Mouse (Mus musculus): ENCODE data around the gene Plxnb1.
A peak's percentile ranks its signal among the peaks of the same experiment; 100 is the strongest.
"Not testable (repeated sequence)": the region's sequence is repeated elsewhere in the genome, so short reads cannot be mapped to it uniquely, and the experiment has no call there.

Plxnb1 gene

DNA sequence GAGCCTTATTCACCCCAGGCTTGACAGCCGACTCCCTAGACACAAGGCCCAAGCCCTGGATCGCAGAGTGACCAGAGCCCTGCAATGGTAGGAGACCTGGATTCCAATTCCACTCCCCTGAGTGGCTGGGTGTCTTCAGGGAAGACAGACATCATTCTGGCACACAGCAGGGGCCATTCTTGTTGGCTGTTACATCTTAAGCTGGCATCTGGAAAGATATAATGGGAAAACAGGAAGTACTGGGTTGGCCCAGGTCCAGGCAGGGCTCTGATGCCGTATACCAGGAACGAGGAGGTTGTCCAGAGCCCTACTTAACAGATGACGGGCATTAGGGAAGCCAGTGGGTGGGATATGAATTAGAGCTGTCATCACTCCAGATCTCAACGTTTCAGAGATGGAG lies 28.1 kb downstream of the Plxnb1 start:
- peaks cover 12% of the 10 kb centered on the region for H3K36me3 ChIP-seq (ENCODE audit: insufficient read depth, low read length)
- peaks cover 25% of the 10 kb centered on the region for H3K4me1 ChIP-seq (replicated peaks; ENCODE audit: low read depth, low read length)
- TF ChIP-seq NANOG (IDR thresholded peaks at IDR 0.05; ENCODE audit: borderline replicate concordance, low read length) (no peak), CTCF (conservative IDR thresholded peaks at IDR 0.05; ENCODE audit: low read length) (no peak), POU5F1 (IDR thresholded peaks at IDR 0.05; ENCODE audit: borderline replicate concordance, low read length) (no peak)
- H3K9me3 ChIP-seq (ENCODE audit: low read length): no peaks in the 10 kb centered on the region
- H3K4me3 ChIP-seq (replicated peaks; ENCODE audit: low read length): no peak overlapping the region
- H3K27me3 ChIP-seq (ENCODE audit: insufficient read depth, low read length): no peaks in the 10 kb centered on the region

DNA sequence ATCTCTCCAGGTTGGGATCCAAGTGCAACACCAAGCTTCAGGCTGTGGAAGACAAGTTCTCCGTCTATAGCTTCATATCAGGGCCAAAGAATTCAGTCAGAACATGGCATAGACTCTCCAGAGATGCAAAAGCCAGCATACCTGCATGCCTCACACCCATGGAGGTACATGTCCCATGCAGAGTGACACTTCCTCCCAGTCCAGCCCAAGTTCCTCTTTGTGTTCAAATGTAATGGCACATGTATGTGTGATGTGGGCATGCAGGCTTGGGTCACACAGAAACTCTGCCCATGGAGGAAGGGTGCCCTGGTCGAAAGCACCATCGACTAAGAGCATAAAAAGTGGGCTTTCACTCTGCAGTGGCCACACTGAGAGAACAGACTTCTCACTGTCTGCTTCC lies 29.0 kb downstream of the Plxnb1 start:
- H3K36me3 ChIP-seq (ENCODE audit: insufficient read depth, low read length): peaks cover 3% of the 10 kb centered on the region
- no peaks in the 10 kb centered on the region for H3K9me3 ChIP-seq (ENCODE audit: low read length)
- peaks cover 17% of the 10 kb centered on the region for H3K4me1 ChIP-seq (replicated peaks; ENCODE audit: low read depth, low read length)
- no peaks in the 10 kb centered on the region for H3K27me3 ChIP-seq (ENCODE audit: insufficient read depth, low read length)
- H3K4me3 ChIP-seq (replicated peaks; ENCODE audit: low read length): no peak overlapping the region
- TF ChIP-seq POU5F1 (IDR thresholded peaks at IDR 0.05; ENCODE audit: borderline replicate concordance, low read length) (no peak), NANOG (IDR thresholded peaks at IDR 0.05; ENCODE audit: borderline replicate concordance, low read length) (no peak), CTCF (conservative IDR thresholded peaks at IDR 0.05; ENCODE audit: low read length) (no peak)

GRCm38 (mm10) chr9:109125043-109125442 lies 29.9 kb downstream of the Plxnb1 start:
- Histone ChIP-seq H3K9me3 (ENCODE audit: low read length) (peaks cover 7% of the 10 kb centered on the region), H3K4me1 (replicated peaks; ENCODE audit: low read depth, low read length) (peaks cover 8% of the 10 kb centered on the region; the same call in 1 of the 2 replicates), H3K36me3 (ENCODE audit: insufficient read depth, low read length) (no peaks in the 10 kb centered on the region), H3K4me3 (replicated peaks; ENCODE audit: low read length) (no peak overlapping the region), H3K27me3 (ENCODE audit: insufficient read depth, low read length) (no peaks in the 10 kb centered on the region)
- no peak for TF ChIP-seq POU5F1 (IDR thresholded peaks at IDR 0.05; ENCODE audit: borderline replicate concordance, low read length)
- TF ChIP-seq CTCF (conservative IDR thresholded peaks at IDR 0.05; ENCODE audit: low read length): no peak
- no peak for TF ChIP-seq NANOG (IDR thresholded peaks at IDR 0.05; ENCODE audit: borderline replicate concordance, low read length)

- no peak overlapping the region for H3K4me3 ChIP-seq (replicated peaks; ENCODE audit: low read length)
These were observed 30.3 kb downstream of the Plxnb1 start for GRCm38 (mm10) chr9:109125481-109125880.

DNA sequence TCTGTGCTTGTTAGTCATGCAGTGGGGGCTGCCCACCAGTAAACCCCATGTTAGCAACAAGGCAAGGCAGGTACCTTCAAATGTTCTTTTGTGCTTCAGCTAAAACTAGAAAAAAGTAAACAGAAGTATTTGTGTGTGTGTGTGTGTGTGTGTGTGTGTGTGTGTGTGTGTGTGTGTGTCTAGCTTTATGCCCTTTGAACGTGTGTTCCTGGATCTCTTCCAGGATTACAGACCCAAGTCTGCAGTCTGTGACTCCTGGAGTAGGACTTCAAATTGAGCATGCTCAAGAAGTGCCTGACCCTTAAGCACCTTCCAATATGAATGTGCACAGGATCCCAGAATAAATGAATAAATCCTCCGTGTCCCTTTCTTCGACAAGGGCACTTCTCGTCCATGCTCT lies 31.9 kb downstream of the Plxnb1 start:
- no peaks in the 10 kb centered on the region for H3K27me3 ChIP-seq (ENCODE audit: insufficient read depth, low read length)
- no peaks in the 10 kb centered on the region for H3K4me1 ChIP-seq (replicated peaks; ENCODE audit: low read depth, low read length)
- no peaks in the 10 kb centered on the region for H3K36me3 ChIP-seq (ENCODE audit: insufficient read depth, low read length)
- H3K4me3 ChIP-seq (replicated peaks; ENCODE audit: low read length): no peak overlapping the region
- TF ChIP-seq POU5F1 (IDR thresholded peaks at IDR 0.05; ENCODE audit: borderline replicate concordance, low read length): no peak
- TF ChIP-seq NANOG (IDR thresholded peaks at IDR 0.05; ENCODE audit: borderline replicate concordance, low read length): no peak
- TF ChIP-seq CTCF (conservative IDR thresholded peaks at IDR 0.05; ENCODE audit: low read length): no peak
- H3K9me3 ChIP-seq (ENCODE audit: low read length): peaks cover 13% of the 10 kb centered on the region

More at GRCm38 (mm10) chr9:109125481-109125880, 30.3 kb downstream of the Plxnb1 start:
- no peaks in the 10 kb centered on the region for H3K36me3 ChIP-seq (ENCODE audit: insufficient read depth, low read length)
- peaks cover 8% of the 10 kb centered on the region; the same call in 1 of the 2 replicates for H3K4me1 ChIP-seq (replicated peaks; ENCODE audit: low read depth, low read length)
- no peak for TF ChIP-seq CTCF (conservative IDR thresholded peaks at IDR 0.05; ENCODE audit: low read length)
- no peak for TF ChIP-seq NANOG (IDR thresholded peaks at IDR 0.05; ENCODE audit: borderline replicate concordance, low read length)
- no peak for TF ChIP-seq POU5F1 (IDR thresholded peaks at IDR 0.05; ENCODE audit: borderline replicate concordance, low read length)
- H3K27me3 ChIP-seq (ENCODE audit: insufficient read depth, low read length): no peaks in the 10 kb centered on the region
- peaks cover 9% of the 10 kb centered on the region for H3K9me3 ChIP-seq (ENCODE audit: low read length)

GRCm38 (mm10) chr9:109128211-109128610 lies 33.0 kb downstream of the Plxnb1 start:
- H3K4me1 ChIP-seq (replicated peaks; ENCODE audit: low read depth, low read length): no peaks in the 10 kb centered on the region
- TF ChIP-seq CTCF (conservative IDR thresholded peaks at IDR 0.05; ENCODE audit: low read length) (peak; percentile 73), POU5F1 (IDR thresholded peaks at IDR 0.05; ENCODE audit: borderline replicate concordance, low read length) (no peak), NANOG (IDR thresholded peaks at IDR 0.05; ENCODE audit: borderline replicate concordance, low read length) (no peak)
- no peaks in the 10 kb centered on the region for H3K27me3 ChIP-seq (ENCODE audit: insufficient read depth, low read length)
- no peak overlapping the region for H3K4me3 ChIP-seq (replicated peaks; ENCODE audit: low read length)
- H3K9me3 ChIP-seq (ENCODE audit: low read length): peaks cover 13% of the 10 kb centered on the region
- H3K36me3 ChIP-seq (ENCODE audit: insufficient read depth, low read length): no peaks in the 10 kb centered on the region

GRCm38 (mm10) chr9:109130076-109130475 lies 34.9 kb downstream of the Plxnb1 start:
- no peaks in the 10 kb centered on the region for H3K4me1 ChIP-seq (replicated peaks; ENCODE audit: low read depth, low read length)
- TF ChIP-seq NANOG (IDR thresholded peaks at IDR 0.05; ENCODE audit: borderline replicate concordance, low read length) (no peak), POU5F1 (IDR thresholded peaks at IDR 0.05; ENCODE audit: borderline replicate concordance, low read length) (no peak), CTCF (conservative IDR thresholded peaks at IDR 0.05; ENCODE audit: low read length) (no peak)
- no peaks in the 10 kb centered on the region for H3K36me3 ChIP-seq (ENCODE audit: insufficient read depth, low read length)
- H3K27me3 ChIP-seq (ENCODE audit: insufficient read depth, low read length): no peaks in the 10 kb centered on the region
- no peak overlapping the region for H3K4me3 ChIP-seq (replicated peaks; ENCODE audit: low read length)
- H3K9me3 ChIP-seq (ENCODE audit: low read length): peaks cover 13% of the 10 kb centered on the region

DNA sequence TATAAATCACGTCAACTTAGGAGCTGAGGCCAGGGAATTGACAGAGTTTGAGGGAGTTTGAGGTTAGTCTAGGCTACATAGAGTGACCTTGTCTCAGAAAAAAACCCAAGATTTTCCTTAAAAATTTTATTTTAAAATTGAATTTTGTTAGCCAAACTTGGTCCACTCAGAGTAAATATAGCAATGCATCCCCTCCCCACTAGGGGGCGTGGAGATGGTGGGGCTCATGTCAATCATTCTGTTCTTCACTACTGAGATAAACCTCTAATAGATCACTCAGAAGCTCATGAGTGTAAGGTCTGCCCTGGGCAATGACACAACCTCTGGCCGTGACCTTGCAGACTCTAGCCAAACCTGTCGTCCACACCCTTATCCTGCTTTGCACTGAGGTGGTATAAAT lies 45.2 kb downstream of the Plxnb1 start:
- not testable (repeated sequence) for H3K36me3 ChIP-seq (ENCODE audit: insufficient read depth, low read length); H3K4me1 ChIP-seq (replicated peaks; ENCODE audit: low read depth, low read length); H3K27me3 ChIP-seq (ENCODE audit: insufficient read depth, low read length); H3K4me3 ChIP-seq (replicated peaks; ENCODE audit: low read length)
- TF ChIP-seq CTCF (conservative IDR thresholded peaks at IDR 0.05; ENCODE audit: low read length): peak; percentile 68
- H3K9me3 ChIP-seq (ENCODE audit: low read length): peaks cover 20% of the 10 kb centered on the region

GRCm38 (mm10) chr9:109161941-109162340 lies 66.8 kb downstream of the Plxnb1 start, which contains the start of gene Fbxw21:
Gene Fbxw21, minus strand, starts transcription at chr9:109162041.
- Histone ChIP-seq H3K9me3 (ENCODE audit: low read length) (no peaks in the 10 kb centered on the region), H3K36me3 (ENCODE audit: insufficient read depth, low read length) (no peaks in the 10 kb centered on the region), H3K27me3 (ENCODE audit: insufficient read depth, low read length) (no peaks in the 10 kb centered on the region), H3K4me1 (replicated peaks; ENCODE audit: low read depth, low read length) (0 out of 2 replicates have a peak, but pooled peaks cover under 1% of the 10 kb centered on the region), H3K4me3 (replicated peaks; ENCODE audit: low read length) (no peak within 1 kb of the TSS)
- TF ChIP-seq CTCF (conservative IDR thresholded peaks at IDR 0.05; ENCODE audit: low read length) (no peak), POU5F1 (IDR thresholded peaks at IDR 0.05; ENCODE audit: borderline replicate concordance, low read length) (no peak), NANOG (IDR thresholded peaks at IDR 0.05; ENCODE audit: borderline replicate concordance, low read length) (no peak)
